Mouse (Mus musculus) heart, embryonic 11.5 days (tissue): ENCODE measurements around the gene Ltbr. TPM values are rescaled to one million over a fixed set of nuclear protein-coding genes. Genes with fewer than 3 reads are reported as not detected.

Source experiments
- ATAC-seq: fragments of 200-750 bp; cut with Nextera tagmentation; replicated peaks from 2 replicates; pipeline ENCODE4 v1.8.0; 2017; ENCODE audit warnings: moderate library complexity; ENCODE audit not compliant: insufficient number of reproducible peaks, low FRiP score, low TSS enrichment
- H3K27ac ChIP-seq: fragments of 300-500 bp; sonication (generic); 2 replicates; pipeline ENCODE4 v1.5.1; 2014; ENCODE audit warnings: mild to moderate bottlenecking, low read depth, low read length
- H3K27me3 ChIP-seq: fragments of 300-500 bp; sonication (generic); 2 replicates; pipeline ENCODE4 v1.6.1; 2014; ENCODE audit warnings: mild to moderate bottlenecking, low read length, mixed read lengths; ENCODE audit not compliant: control insufficient read depth, insufficient read depth
- H3K36me3 ChIP-seq: fragments of 300-500 bp; sonication (generic); 2 replicates; pipeline ENCODE4 v1.6.1; 2014; ENCODE audit warnings: mild to moderate bottlenecking, low read length, moderate library complexity, mixed read lengths; ENCODE audit not compliant: control insufficient read depth, insufficient read depth
- H3K4me1 ChIP-seq: fragments of 300-500 bp; sonication (generic); 2 replicates; pipeline ENCODE4 v1.6.1; 2014; ENCODE audit warnings: low read length; ENCODE audit not compliant: control insufficient read depth, insufficient read depth
- H3K4me2 ChIP-seq: fragments of 300-500 bp; sonication (generic); 2 replicates; pipeline ENCODE4 v1.6.1; 2014; ENCODE audit warnings: mild to moderate bottlenecking, moderate library complexity
- H3K4me3 ChIP-seq: fragments of 300-500 bp; sonication (generic); 2 replicates; pipeline ENCODE4 v1.5.1; 2014; ENCODE audit warnings: low read depth, low read length
- H3K9ac ChIP-seq: fragments of 300-500 bp; sonication (generic); 2 replicates; pipeline ENCODE4 v1.6.1; 2014; ENCODE audit warnings: mild to moderate bottlenecking, low read depth, low read length, moderate library complexity
- H3K9me3 ChIP-seq: fragments of 300-500 bp; sonication (generic); replicated peaks from 2 replicates; pipeline ENCODE4 v1.6.1; 2016; ENCODE audit warnings: low read length; ENCODE audit not compliant: control insufficient read depth
- WGBS: fragments of 180-500 bp; shearing (Covaris S2); extraction: QIAGEN DNeasy Blood & Tissue Kit; methylation state at CpG from one replicate; pipeline ENCODE4 v1.1.7; 2014; ENCODE audit not compliant: insufficient replicate concordance; 5-methylcytosine and 5-hydroxymethylcytosine counted together
- polyA plus RNA-seq: library from polyadenylated mRNA; unstranded; fragments of >200 nt; fragmentation: Nextera tagmentation; extraction: Ambion mirVana; gene quantifications from 2 replicates; pipeline ENCODE4 v1.2.1, GENCODE M21; 2014

Ltbr gene
- polyA plus RNA-seq, 1 experiment from 2014 or later: 35.0 TPM

DNA sequence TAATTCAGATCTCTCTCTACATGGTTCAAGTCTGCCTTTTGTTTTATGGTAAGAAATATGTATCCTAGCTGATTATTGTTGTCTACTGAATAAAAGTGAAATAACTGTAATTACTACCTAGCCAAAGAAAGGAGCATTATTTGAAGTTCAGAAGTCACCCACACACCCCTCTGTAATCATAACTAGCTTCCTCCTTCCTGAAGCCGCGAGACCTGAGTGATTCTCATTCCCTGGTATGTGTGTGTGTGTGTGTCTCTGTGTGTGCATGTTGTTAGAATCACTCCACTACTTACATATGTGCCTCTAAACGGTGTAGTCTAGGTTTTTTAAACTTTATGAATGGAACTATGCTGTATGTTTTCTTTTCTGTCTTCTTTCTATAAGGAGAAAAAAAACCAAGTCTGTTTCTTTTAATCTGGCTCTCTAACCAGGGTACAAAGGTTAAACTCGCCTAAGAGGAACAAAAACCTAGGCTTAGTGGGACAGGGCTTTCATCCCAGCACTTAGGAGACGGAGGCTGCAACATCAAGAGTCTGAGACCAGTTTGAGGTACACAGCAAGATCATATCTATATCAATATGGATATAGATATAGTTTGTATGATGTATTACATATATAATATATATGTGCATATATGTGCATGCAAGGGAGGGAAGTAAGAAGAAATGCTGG is 16.4 kb downstream of the Ltbr start:
- Histone ChIP-seq H3K9ac (no peak overlapping the region), H3K4me2 (no peak overlapping the region), H3K4me1 (no peaks in the 10 kb centered on the region), H3K27me3 (no peaks in the 10 kb centered on the region), H3K36me3 (no peaks in the 10 kb centered on the region), H3K27ac (no peak overlapping the region), H3K9me3 (no peaks in the 10 kb centered on the region), H3K4me3 (no peak overlapping the region)
- no peak for ATAC-seq
- 65% methylated on average over 5 of the region's 5 CpGs for WGBS

DNA sequence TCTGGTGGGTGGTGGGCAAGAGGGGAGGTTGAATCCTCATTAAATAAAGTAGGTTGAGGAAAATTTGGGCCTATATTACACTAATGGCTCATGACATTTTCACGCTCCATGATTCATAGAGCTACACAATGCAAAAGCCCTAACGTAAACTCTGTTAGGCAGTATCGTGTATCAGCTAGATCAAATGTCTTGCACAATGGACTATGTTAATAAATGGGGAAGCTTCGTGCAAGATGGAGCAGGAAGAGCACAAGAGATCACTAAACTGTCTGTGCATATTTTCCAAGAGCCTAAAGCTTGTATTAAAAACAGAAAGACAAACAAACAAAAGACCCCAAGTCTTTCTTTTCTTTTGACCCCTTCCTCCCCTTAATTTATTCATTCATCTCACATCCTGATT is 19.6 kb downstream of the Ltbr start:
- Histone ChIP-seq H3K36me3 (no peaks in the 10 kb centered on the region), H3K27ac (no peak overlapping the region), H3K27me3 (no peaks in the 10 kb centered on the region), H3K9me3 (no peaks in the 10 kb centered on the region), H3K9ac (no peak overlapping the region), H3K4me3 (no peak overlapping the region), H3K4me2 (no peak overlapping the region), H3K4me1 (no peaks in the 10 kb centered on the region)
- 80% methylated on average over 4 of the region's 4 CpGs for WGBS
- no peak for ATAC-seq

DNA sequence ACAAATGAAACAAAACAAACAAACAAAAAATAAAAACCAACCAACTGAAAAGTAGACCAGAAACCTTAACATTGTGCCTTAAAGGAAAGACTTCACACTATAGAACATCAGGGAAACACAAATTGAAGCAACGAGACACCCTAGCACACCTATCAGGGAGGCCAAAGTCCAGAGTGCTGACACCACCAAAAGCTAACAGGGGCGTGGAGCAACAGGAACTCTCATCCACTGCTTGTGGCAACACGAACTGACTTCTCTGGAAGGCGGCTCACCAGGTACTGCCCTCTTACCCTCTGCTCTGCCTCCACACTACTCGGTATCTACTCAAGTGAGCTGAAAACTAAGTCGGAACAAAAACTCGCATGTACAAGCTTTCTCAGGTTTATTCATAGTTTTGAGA is 21.4 kb downstream of the Ltbr start:
- Histone ChIP-seq H3K9me3 (no peaks in the 10 kb centered on the region), H3K4me1 (no peaks in the 10 kb centered on the region), H3K27ac (no peak overlapping the region), H3K36me3 (no peaks in the 10 kb centered on the region), H3K27me3 (no peaks in the 10 kb centered on the region), H3K4me2 (no peak overlapping the region), H3K9ac (no peak overlapping the region), H3K4me3 (no peak overlapping the region)
- ATAC-seq: no peak
- WGBS: 86% methylated on average over 7 of the region's 7 CpGs

DNA sequence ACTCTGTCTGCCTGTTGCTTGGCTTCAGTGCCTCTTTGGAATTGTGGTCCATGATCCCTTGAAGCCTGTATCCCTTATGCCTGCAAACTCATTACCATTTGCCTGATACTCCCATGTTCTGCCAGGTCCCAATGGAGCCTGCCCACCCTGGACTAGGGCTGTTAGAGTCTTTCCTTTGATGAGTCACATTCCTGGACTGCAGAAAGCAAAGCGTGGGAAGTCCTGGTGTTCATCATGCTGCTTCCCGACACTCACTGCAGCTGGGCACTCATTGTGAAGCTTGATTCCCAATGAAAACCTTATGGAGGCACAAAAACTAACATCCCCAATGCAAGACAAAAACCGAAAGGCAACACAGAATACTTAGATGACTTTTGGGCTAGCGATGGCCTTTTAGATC is 22.4 kb downstream of the Ltbr start:
- Histone ChIP-seq H3K27ac (no peak overlapping the region), H3K9me3 (no peaks in the 10 kb centered on the region), H3K4me2 (no peak overlapping the region), H3K9ac (no peak overlapping the region), H3K27me3 (no peaks in the 10 kb centered on the region), H3K4me1 (no peaks in the 10 kb centered on the region), H3K36me3 (no peaks in the 10 kb centered on the region), H3K4me3 (no peak overlapping the region)
- ATAC-seq: no peak
- 62% methylated on average over 4 of the region's 4 CpGs for WGBS

DNA sequence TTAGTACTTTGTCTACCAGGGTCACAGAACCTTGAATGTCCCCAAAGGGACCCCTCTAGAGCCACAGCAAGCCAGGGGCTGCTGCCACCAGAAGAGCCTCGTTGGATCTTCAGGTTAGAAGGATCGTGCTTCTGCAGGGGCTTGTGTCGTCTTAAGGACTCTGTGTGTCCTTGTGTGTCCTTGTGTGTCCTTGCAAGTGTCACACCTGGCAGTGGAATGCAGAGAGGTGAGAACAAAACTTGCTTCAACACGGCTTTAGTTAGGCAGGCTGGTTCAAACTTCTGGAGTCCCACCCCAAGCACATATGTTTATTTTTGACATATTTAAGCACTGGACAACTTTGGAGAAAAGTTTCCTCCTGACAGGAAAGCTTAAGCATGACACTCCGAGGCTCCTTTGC is 25.0 kb downstream of the Ltbr start:
- ATAC-seq: no peak
- H3K27me3 ChIP-seq: no peaks in the 10 kb centered on the region
- H3K9ac ChIP-seq: no peak overlapping the region
- no peak overlapping the region for H3K4me3 ChIP-seq
- no peak overlapping the region for H3K27ac ChIP-seq
- 59% methylated on average over 5 of the region's 5 CpGs for WGBS
- no peaks in the 10 kb centered on the region for H3K36me3 ChIP-seq
- no peak overlapping the region for H3K4me2 ChIP-seq
- no peaks in the 10 kb centered on the region for H3K4me1 ChIP-seq
- no peaks in the 10 kb centered on the region for H3K9me3 ChIP-seq

DNA sequence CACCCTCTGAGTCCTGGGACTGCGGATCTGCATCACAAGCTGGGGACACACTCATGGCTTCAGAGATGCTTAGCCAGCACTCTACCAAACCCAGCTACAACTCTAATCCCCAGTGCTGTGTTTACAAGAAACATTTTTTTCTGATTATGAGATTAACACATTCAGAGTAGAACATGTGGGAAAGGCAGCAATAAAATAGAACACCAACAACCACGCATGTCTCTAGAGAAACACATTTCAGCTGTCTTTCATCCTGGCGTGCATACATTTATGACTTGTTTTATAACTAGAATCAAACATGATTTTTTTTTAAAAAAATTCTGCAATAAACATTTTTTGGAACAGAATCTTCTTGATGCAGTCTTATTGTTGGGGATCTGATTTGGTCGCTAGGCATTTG is 26.7 kb downstream of the Ltbr start:
- H3K27me3 ChIP-seq: no peaks in the 10 kb centered on the region
- no peak overlapping the region for H3K27ac ChIP-seq
- no peaks in the 10 kb centered on the region for H3K36me3 ChIP-seq
- no peaks in the 10 kb centered on the region for H3K4me1 ChIP-seq
- H3K4me2 ChIP-seq: no peak overlapping the region
- no peaks in the 10 kb centered on the region for H3K9me3 ChIP-seq
- ATAC-seq: no peak
- WGBS: 80% methylated on average over 4 of the region's 4 CpGs
- H3K9ac ChIP-seq: no peak overlapping the region
- H3K4me3 ChIP-seq: no peak overlapping the region

DNA sequence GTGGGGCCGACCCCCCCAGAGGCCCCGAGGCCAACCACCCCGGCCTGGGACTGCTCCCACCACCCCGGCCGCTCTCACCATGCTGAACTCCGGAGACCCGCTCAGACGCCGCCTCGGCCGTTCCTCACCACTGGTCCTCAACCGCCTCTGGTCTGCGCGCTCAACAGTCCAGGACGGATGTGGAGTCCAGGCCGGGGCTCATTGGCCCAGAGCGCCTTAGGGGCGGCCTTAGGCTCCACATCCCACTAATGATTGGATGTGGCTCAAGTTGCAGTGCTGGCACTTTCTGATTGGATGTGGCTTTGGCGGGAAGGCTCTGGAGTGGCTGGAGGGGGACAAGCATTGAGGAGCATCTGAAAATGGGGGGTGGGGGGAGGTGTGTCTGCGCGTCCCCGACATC is 27.8 kb downstream of the Ltbr start, which contains the start of gene Tuba3a:
Tuba3a (minus strand) TSS at position 153 of the 400 bp plus-strand sequence.
- H3K36me3 ChIP-seq: no peaks in the 10 kb centered on the region
- no peaks in the 10 kb centered on the region for H3K27me3 ChIP-seq
- H3K4me1 ChIP-seq: no peaks in the 10 kb centered on the region
- ATAC-seq: no peak
- H3K27ac ChIP-seq: no peak within 1 kb of the TSS
- H3K4me3 ChIP-seq: no peak within 1 kb of the TSS
- WGBS: 91% methylated on average over 22 of the region's 22 CpGs
- no peak within 1 kb of the TSS for H3K4me2 ChIP-seq
- H3K9ac ChIP-seq: no peak within 1 kb of the TSS
- H3K9me3 ChIP-seq: no peaks in the 10 kb centered on the region

DNA sequence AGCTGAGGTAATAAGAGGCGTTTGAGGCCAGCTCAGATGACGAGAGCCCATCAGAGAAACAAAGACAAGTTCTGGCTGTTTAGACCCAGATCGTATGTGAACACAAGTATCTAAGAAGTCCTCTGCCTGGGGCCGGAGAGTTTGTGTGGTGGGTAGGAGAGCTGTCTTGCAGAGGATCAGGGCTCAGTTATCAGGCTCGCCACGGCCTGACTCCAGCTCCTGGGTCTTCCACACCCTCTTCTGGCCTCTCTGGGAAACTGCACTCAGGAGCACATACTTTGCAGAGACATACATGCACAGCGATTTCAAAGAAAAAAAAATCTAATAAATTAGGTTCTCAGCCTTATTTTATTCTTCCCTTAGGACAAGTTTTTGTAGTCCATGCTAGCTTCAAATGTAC is 28.9 kb downstream of the Ltbr start:
- H3K9ac ChIP-seq: no peak overlapping the region
- no peak overlapping the region for H3K27ac ChIP-seq
- WGBS: 90% methylated on average over 7 of the region's 7 CpGs
- no peaks in the 10 kb centered on the region for H3K9me3 ChIP-seq
- H3K36me3 ChIP-seq: no peaks in the 10 kb centered on the region
- ATAC-seq: no peak
- H3K4me3 ChIP-seq: no peak overlapping the region
- no peaks in the 10 kb centered on the region for H3K27me3 ChIP-seq
- H3K4me2 ChIP-seq: no peak overlapping the region
- no peaks in the 10 kb centered on the region for H3K4me1 ChIP-seq

DNA sequence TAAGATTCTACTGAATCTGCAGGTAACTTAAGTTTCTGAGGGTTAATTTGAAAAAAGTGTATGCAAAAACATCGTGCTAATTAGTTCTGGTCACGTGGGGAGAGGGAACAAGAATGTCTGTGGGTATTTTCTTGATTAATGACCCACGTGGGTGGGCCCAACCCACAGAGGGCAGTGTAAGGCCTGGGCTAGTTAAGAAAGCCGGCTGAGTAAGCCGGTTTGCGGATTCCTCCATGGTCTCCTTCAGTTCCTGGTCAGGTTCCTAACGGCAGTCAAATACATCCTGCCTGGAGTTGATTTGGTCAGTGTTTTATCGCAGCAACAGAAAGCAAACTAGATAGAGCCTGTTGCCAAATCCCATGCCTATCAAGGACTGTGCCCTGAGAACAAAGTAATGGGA is 29.4 kb downstream of the Ltbr start:
- ATAC-seq: no peak
- Histone ChIP-seq H3K36me3 (no peaks in the 10 kb centered on the region), H3K4me1 (no peaks in the 10 kb centered on the region), H3K27me3 (no peaks in the 10 kb centered on the region), H3K9me3 (no peaks in the 10 kb centered on the region), H3K4me2 (no peak overlapping the region), H3K9ac (no peak overlapping the region), H3K4me3 (no peak overlapping the region), H3K27ac (no peak overlapping the region)
- WGBS: 52% methylated on average over 8 of the region's 8 CpGs
